Mouse (Mus musculus) midbrain, embryonic 15.5 days (tissue): ENCODE measurements at regions not wholly inside any gene's neighbourhood (a gene's known extent, or its start where the extent isn't known, plus 50 kb on each side); places are given as distances from the start of the nearest gene placed in this dataset.
A peak's percentile ranks its signal among the peaks of the same experiment; 100 is the strongest.

ENCODE experiments used
- ATAC-seq: fragments of 200-750 bp; cut with Nextera tagmentation; replicated peaks from 2 replicates; pipeline ENCODE4 v1.8.0; 2017; ENCODE audit warnings: moderate TSS enrichment
- H3K27ac ChIP-seq: fragments of 300-500 bp; sonication (generic); 2 replicates; pipeline ENCODE4 v1.5.1; 2015; ENCODE audit warnings: mild to moderate bottlenecking, inconsistent platforms
- H3K27me3 ChIP-seq: fragments of 300-500 bp; sonication (generic); replicated peaks from 2 replicates; pipeline ENCODE4 v1.6.1; 2015; ENCODE audit warnings: inconsistent platforms
- H3K36me3 ChIP-seq: fragments of 300-500 bp; sonication (generic); replicated peaks from 2 replicates; pipeline ENCODE4 v1.6.1; 2015; ENCODE audit warnings: inconsistent platforms
- H3K4me1 ChIP-seq: fragments of 300-500 bp; sonication (generic); 2 replicates; pipeline ENCODE4 v1.6.1; 2015; ENCODE audit warnings: inconsistent platforms
- H3K4me2 ChIP-seq: fragments of 300-500 bp; sonication (generic); 2 replicates; pipeline ENCODE4 v1.6.1; 2015; ENCODE audit warnings: inconsistent platforms, mild to moderate bottlenecking, moderate library complexity
- H3K4me3 ChIP-seq: fragments of 300-500 bp; sonication (generic); 2 replicates; pipeline ENCODE4 v1.5.1; 2015; ENCODE audit warnings: mild to moderate bottlenecking, inconsistent platforms
- H3K9ac ChIP-seq: fragments of 300-500 bp; sonication (generic); 2 replicates; pipeline ENCODE4 v1.6.1; 2015; ENCODE audit warnings: mild to moderate bottlenecking, inconsistent platforms
- H3K9me3 ChIP-seq: fragments of 300-500 bp; sonication (generic); 2 replicates; pipeline ENCODE4 v1.6.1; 2016; ENCODE audit warnings: inconsistent platforms
- WGBS: fragments of 180-500 bp; shearing (Covaris S2); methylation state at CpG from one replicate; pipeline ENCODE4 v1.1.7; 2015; ENCODE audit warnings: mixed read lengths; 5-methylcytosine and 5-hydroxymethylcytosine counted together

GRCm38 (mm10) chr17:4390577-4390976, 603.6 kb upstream of the Arid1b start:
- no peaks in the 10 kb centered on the region for H3K36me3 ChIP-seq
- H3K9ac ChIP-seq: no peak overlapping the region
- H3K27ac ChIP-seq: no peak overlapping the region
- H3K4me3 ChIP-seq: no peak overlapping the region
- no peaks in the 10 kb centered on the region for H3K9me3 ChIP-seq
- ATAC-seq: no peak
- no peak overlapping the region for H3K4me2 ChIP-seq
- H3K27me3 ChIP-seq: no peaks in the 10 kb centered on the region
- no peaks in the 10 kb centered on the region for H3K4me1 ChIP-seq

DNA sequence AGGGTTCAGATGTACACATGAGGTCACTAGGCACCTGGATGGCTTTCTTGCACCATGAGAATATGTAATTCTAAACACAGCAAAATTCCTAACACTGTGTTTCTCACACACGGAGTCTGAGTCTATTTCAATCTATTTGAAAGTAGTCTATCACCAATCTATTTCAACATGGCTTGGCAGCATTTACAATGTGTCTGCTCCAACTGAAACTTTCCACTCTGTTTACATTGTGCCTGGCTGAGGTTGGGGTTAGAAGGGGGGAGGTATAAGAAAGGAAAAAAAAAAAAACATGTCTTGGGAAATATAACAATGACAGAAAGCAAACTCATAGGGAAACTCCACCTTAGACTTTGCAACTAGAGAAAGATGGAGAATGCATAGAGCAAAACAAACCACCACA, 602.9 kb upstream of the Arid1b start:
- Histone ChIP-seq H3K4me2 (no peak overlapping the region), H3K4me1 (no peaks in the 10 kb centered on the region), H3K9me3 (no peaks in the 10 kb centered on the region), H3K9ac (no peak overlapping the region), H3K27ac (no peak overlapping the region), H3K4me3 (no peak overlapping the region), H3K27me3 (no peaks in the 10 kb centered on the region), H3K36me3 (no peaks in the 10 kb centered on the region)
- ATAC-seq: no peak
- 82% methylated on average over 1 of the region's 1 CpGs for WGBS

GRCm38 (mm10) chr17:4396119-4396518, 598.0 kb upstream of the Arid1b start:
- WGBS: 82% methylated on average over 5 of the region's 5 CpGs
- Histone ChIP-seq H3K4me2 (no peak overlapping the region), H3K4me3 (no peak overlapping the region), H3K27ac (no peak overlapping the region), H3K27me3 (no peaks in the 10 kb centered on the region), H3K9ac (no peak overlapping the region), H3K36me3 (no peaks in the 10 kb centered on the region), H3K4me1 (no peaks in the 10 kb centered on the region), H3K9me3 (no peaks in the 10 kb centered on the region)
- ATAC-seq: no peak

- Histone ChIP-seq H3K4me2 (no peak overlapping the region), H3K27ac (no peak overlapping the region), H3K4me1 (no peaks in the 10 kb centered on the region), H3K36me3 (no peaks in the 10 kb centered on the region), H3K27me3 (no peaks in the 10 kb centered on the region), H3K9me3 (no peaks in the 10 kb centered on the region), H3K4me3 (no peak overlapping the region), H3K9ac (no peak overlapping the region)
- WGBS: 84% methylated on average over 5 of the region's 5 CpGs
- ATAC-seq: no peak
Observed at GRCm38 (mm10) chr17:4417686-4418085, 576.4 kb upstream of the Arid1b start.

DNA sequence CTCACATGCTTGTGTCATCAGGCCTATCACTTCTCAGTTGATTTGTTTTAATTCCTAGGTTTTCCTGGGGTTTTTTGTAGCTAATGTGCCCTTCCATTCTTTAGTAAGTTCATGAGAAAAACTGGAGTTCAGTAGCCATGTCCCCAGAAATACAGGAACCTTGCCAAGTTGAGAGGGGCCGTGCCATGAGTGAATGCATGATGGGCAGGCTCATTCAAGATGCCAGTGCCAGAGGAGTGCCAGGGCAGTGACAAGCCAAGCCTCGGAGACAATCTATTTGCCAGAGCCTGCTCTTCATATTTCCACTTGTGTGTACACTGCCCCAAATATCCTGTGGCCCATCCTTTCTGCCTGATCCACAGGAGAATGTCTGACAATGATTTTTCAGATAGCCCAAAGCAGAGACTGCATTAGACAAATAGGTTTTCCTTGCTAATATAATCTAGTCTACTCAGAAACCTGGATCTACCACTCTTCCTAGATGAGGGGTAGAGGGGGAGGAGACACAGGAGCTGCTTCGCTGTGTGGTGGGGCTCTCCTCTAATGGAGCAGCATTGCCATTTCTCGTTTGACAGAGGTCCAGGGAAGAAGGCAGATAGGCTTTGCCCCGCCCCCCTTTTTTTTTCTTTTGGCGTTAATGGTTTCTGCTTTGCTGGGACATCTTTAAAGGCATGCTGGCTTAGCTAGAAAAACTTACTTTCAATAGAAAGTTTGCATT, 569.5 kb upstream of the Arid1b start:
- Histone ChIP-seq H3K9me3 (no peaks in the 10 kb centered on the region), H3K4me1 (no peaks in the 10 kb centered on the region), H3K27ac (no peak overlapping the region), H3K4me3 (no peak overlapping the region), H3K9ac (no peak overlapping the region), H3K36me3 (no peaks in the 10 kb centered on the region), H3K4me2 (no peak overlapping the region), H3K27me3 (no peaks in the 10 kb centered on the region)
- 55% methylated on average over 6 of the region's 6 CpGs for WGBS
- ATAC-seq: no peak

DNA sequence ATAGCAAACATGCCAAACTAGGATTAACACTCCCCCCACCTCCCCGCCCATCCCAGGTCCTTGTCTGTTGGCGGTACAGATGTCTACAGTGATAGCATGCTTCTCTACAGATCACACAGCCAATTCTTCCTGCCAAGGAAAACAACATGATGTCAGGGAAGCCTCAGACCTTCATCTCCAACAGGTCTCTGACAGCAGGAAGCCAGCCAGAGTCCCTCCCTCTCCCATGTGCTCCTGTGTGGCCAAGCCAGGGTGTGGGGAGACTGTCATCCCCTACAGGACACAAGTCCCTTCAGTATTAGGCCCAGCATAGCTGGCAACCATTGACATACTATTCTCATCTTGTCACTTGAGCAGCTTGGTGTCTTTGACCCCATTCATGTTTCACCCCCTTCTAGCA, 568.8 kb upstream of the Arid1b start:
- 82% methylated on average over 2 of the region's 2 CpGs for WGBS
- Histone ChIP-seq H3K4me3 (no peak overlapping the region), H3K4me2 (no peak overlapping the region), H3K9ac (no peak overlapping the region), H3K4me1 (no peaks in the 10 kb centered on the region), H3K27me3 (no peaks in the 10 kb centered on the region), H3K9me3 (no peaks in the 10 kb centered on the region), H3K36me3 (no peaks in the 10 kb centered on the region), H3K27ac (no peak overlapping the region)
- ATAC-seq: no peak

- Histone ChIP-seq H3K9me3 (no peaks in the 10 kb centered on the region), H3K4me1 (no peaks in the 10 kb centered on the region), H3K36me3 (no peaks in the 10 kb centered on the region), H3K4me3 (no peak overlapping the region), H3K9ac (no peak overlapping the region), H3K27ac (no peak overlapping the region), H3K4me2 (no peak overlapping the region), H3K27me3 (no peaks in the 10 kb centered on the region)
- WGBS: 86% methylated on average over 2 of the region's 2 CpGs
- no peak for ATAC-seq
Observed at GRCm38 (mm10) chr17:4429036-4429435, 565.1 kb upstream of the Arid1b start.

DNA sequence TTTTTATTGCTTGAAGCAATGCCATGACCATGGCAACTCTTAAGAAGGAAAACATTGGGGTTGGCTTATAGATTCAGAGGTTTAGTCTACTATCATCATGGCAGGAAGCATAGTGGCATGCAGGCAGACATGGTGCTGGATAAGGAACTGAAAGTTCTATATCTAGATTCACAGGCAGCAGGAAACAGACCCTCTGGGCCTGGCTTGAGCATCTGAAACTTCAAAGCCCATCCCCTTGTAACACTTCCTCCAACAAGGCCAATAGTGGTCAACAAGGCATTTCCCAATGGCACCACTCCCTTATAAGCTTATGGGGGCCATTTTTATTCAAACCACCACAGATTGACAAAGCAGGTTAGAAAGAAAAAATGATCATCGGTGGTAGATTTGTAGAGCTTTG, 548.5 kb upstream of the Arid1b start:
- H3K4me2 ChIP-seq: no peak overlapping the region
- no peak overlapping the region for H3K27ac ChIP-seq
- WGBS: 95% methylated on average over 1 of the region's 1 CpGs
- H3K9me3 ChIP-seq: no peaks in the 10 kb centered on the region
- no peak for ATAC-seq
- no peaks in the 10 kb centered on the region for H3K4me1 ChIP-seq
- H3K36me3 ChIP-seq: no peaks in the 10 kb centered on the region
- no peak overlapping the region for H3K4me3 ChIP-seq
- H3K27me3 ChIP-seq: no peaks in the 10 kb centered on the region
- H3K9ac ChIP-seq: no peak overlapping the region

DNA sequence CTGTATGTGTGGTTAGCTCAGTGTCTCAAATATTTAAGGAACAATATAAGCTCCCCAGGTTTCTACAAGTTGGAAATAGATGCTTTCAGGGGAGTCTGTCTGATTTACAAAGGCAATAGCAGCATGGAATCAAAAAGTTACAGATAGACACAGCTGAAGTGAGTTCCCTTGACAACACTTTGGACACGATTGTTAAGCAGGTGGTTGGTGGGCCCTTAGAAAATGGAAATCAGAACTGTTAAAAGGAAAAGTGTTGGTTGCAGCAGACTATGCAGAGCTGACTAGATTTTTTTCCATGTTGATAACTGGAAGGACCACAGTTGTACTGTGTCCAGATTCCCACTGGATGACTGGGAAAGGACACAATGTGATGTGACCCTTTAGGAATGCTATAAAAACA, 536.6 kb upstream of the Arid1b start:
- Histone ChIP-seq H3K27me3 (no peaks in the 10 kb centered on the region), H3K9ac (no peak overlapping the region), H3K36me3 (no peaks in the 10 kb centered on the region), H3K4me1 (no peaks in the 10 kb centered on the region), H3K27ac (no peak overlapping the region), H3K4me3 (no peak overlapping the region), H3K9me3 (no peaks in the 10 kb centered on the region), H3K4me2 (no peak overlapping the region)
- 67% methylated on average over 1 of the region's 1 CpGs for WGBS
- no peak for ATAC-seq

DNA sequence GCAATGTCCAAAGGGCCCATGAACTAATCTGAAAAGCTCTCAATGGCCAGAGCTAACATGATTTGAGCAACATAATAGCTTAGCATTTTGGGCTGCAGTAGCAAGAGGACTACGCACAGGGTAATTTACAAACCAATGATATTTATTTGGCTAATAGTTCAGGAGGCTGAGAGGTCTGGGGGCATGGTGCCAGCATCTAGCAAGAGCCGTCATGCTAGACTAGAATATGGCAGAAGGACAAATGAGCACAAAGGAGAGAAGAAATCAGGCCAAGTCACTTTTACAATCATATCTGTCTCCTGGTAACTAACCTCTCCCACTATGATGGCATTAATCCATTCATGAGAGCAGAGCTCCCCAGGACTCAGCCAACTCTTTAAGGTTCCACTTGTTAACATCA, 532.6 kb upstream of the Arid1b start:
- Histone ChIP-seq H3K27me3 (no peaks in the 10 kb centered on the region), H3K36me3 (no peaks in the 10 kb centered on the region), H3K27ac (no peak overlapping the region), H3K4me1 (peaks cover 10% of the 10 kb centered on the region), H3K9me3 (no peaks in the 10 kb centered on the region), H3K9ac (no peak overlapping the region), H3K4me3 (no peak overlapping the region), H3K4me2 (no peak overlapping the region)
- WGBS: 78% methylated on average over 2 of the region's 2 CpGs
- no peak for ATAC-seq

- no peak overlapping the region for H3K4me3 ChIP-seq
- H3K36me3 ChIP-seq: no peaks in the 10 kb centered on the region
- H3K4me2 ChIP-seq: no peak overlapping the region
- H3K27me3 ChIP-seq: no peaks in the 10 kb centered on the region
- peaks cover 10% of the 10 kb centered on the region for H3K4me1 ChIP-seq
- ATAC-seq: no peak
- H3K9me3 ChIP-seq: no peaks in the 10 kb centered on the region
- WGBS: 67% methylated on average over 2 of the region's 2 CpGs
- no peak overlapping the region for H3K27ac ChIP-seq
- no peak overlapping the region for H3K9ac ChIP-seq
Observed at GRCm38 (mm10) chr17:4464286-4464880, 529.7 kb upstream of the Arid1b start.

DNA sequence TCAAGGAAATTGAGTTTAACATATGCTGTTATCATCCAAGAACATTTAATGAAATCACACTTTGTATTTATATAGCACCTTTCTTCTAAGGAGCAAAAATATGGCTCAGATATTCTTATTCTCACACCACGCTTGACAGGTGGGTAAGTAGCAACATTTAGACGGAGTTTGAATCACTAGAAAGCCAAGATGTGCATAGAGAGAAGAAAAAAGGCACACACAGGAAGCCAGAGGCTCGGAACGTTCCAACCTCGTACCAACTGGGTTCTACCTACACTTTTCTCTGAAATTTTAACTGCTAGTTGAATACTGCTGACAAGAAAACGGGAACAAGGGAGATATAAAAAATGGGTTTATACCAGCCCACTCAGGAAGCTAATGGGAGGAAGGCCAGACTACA, 528.4 kb upstream of the Arid1b start:
- 90% methylated on average over 6 of the region's 6 CpGs for WGBS
- Histone ChIP-seq H3K36me3 (no peaks in the 10 kb centered on the region), H3K9me3 (no peaks in the 10 kb centered on the region), H3K27me3 (no peaks in the 10 kb centered on the region), H3K27ac (no peak overlapping the region), H3K4me1 (peaks cover 10% of the 10 kb centered on the region), H3K9ac (no peak overlapping the region), H3K4me3 (no peak overlapping the region), H3K4me2 (no peak overlapping the region)
- ATAC-seq: no peak

DNA sequence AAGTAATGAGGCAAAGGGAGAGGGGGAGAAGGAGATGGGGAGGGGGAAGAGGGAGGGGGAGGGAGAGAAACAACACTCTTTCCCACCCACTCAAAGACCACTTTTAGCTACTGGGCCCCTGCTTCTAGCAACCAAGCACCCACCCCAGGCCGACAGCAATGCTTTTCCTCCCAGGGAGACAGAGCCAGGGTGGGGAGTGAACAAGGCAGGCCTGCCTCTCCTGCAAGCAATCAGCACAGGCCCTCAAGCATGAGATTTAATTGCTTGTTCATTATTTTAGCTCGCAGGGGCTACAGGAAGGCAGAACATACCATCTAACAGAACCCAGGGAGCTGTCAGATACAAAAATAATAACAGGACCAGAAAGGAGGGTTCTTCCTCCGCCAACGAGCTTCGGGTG, 521.7 kb upstream of the Arid1b start:
- no peaks in the 10 kb centered on the region for H3K9me3 ChIP-seq
- H3K4me3 ChIP-seq: no peak overlapping the region
- H3K27ac ChIP-seq: peak overlapping the region; percentile 26; the same call in 1 of the 2 replicates
- 56% methylated on average over 5 of the region's 5 CpGs for WGBS
- no peaks in the 10 kb centered on the region for H3K36me3 ChIP-seq
- H3K4me1 ChIP-seq: peaks cover 4% of the 10 kb centered on the region; the same call in 1 of the 2 replicates
- no peak overlapping the region for H3K9ac ChIP-seq
- ATAC-seq: no peak
- H3K4me2 ChIP-seq: no peak overlapping the region
- H3K27me3 ChIP-seq: no peaks in the 10 kb centered on the region
